Mouse (Mus musculus) heart, embryonic 14.5 days (tissue): ENCODE measurements at regions not wholly inside any gene's neighbourhood (a gene's known extent, or its start where the extent isn't known, plus 50 kb on each side); places are given as distances from the start of the nearest gene placed in this dataset.

Experiments
- ATAC-seq: fragments of 200-750 bp; cut with Nextera tagmentation; 2 replicates; pipeline ENCODE4 v1.8.0; 2017; ENCODE audit warnings: low read depth, moderate TSS enrichment; ENCODE audit not compliant: insufficient number of reproducible peaks, insufficient read depth, low FRiP score
- H3K27ac ChIP-seq, 2 experiments: fragments of 200-500 bp in 1 of 2; fragments of 300-500 bp in 1 of 2; sonication (generic) in 1 of 2; replicated peaks in 1 of 2; 2 replicates each; pipeline ENCODE4 v1.5.1; 2012 to 2014; ENCODE audit warnings: low read depth in 2 of 2, low read length in 2 of 2, control low read depth in 1 of 2, mild to moderate bottlenecking in 1 of 2, mixed read lengths in 1 of 2; ENCODE audit not compliant: control insufficient read depth in 1 of 2, insufficient read depth in 1 of 2
- H3K27me3 ChIP-seq: fragments of 300-500 bp; sonication (generic); 2 replicates; pipeline ENCODE4 v1.6.1; 2014; ENCODE audit warnings: mild to moderate bottlenecking, low read length, control low read depth; ENCODE audit not compliant: control insufficient read depth, insufficient read depth
- H3K36me3 ChIP-seq: fragments of 300-500 bp; sonication (generic); 2 replicates; pipeline ENCODE4 v1.6.1; 2014; ENCODE audit warnings: mild to moderate bottlenecking, control low read depth, low read length, mixed read lengths; ENCODE audit not compliant: control insufficient read depth, insufficient read depth
- H3K4me1 ChIP-seq, 2 experiments: fragments of 200-500 bp in 1 of 2; fragments of 300-500 bp in 1 of 2; sonication (generic) in 1 of 2; 2 replicates each; pipeline ENCODE4 v1.6.1; 2012 to 2014; ENCODE audit warnings: low read length in 2 of 2, control low read depth in 1 of 2, mixed read lengths in 1 of 2; ENCODE audit not compliant: control insufficient read depth in 2 of 2, insufficient read depth in 2 of 2
- H3K4me2 ChIP-seq: fragments of 300-500 bp; sonication (generic); 2 replicates; pipeline ENCODE4 v1.6.1; 2014; ENCODE audit warnings: mild to moderate bottlenecking, low read length
- H3K4me3 ChIP-seq, 2 experiments: fragments of 200-500 bp in 1 of 2; fragments of 300-500 bp in 1 of 2; sonication (generic) in 1 of 2; 2 replicates each; pipeline ENCODE4 v1.5.1; 2012 to 2014; ENCODE audit warnings: low read length in 2 of 2, mild to moderate bottlenecking in 2 of 2, control low read depth in 1 of 2, low read depth in 1 of 2, moderate library complexity in 1 of 2; ENCODE audit not compliant: control insufficient read depth in 1 of 2, insufficient read depth in 1 of 2
- H3K9ac ChIP-seq: fragments of 300-500 bp; sonication (generic); 2 replicates; pipeline ENCODE4 v1.6.1; 2014; ENCODE audit warnings: mild to moderate bottlenecking, low read length
- H3K9me3 ChIP-seq: fragments of 300-500 bp; sonication (generic); 2 replicates; pipeline ENCODE4 v1.6.1; 2016; ENCODE audit warnings: low read length, control low read depth; ENCODE audit not compliant: control insufficient read depth
- WGBS: fragments of 180-500 bp; shearing (Covaris S2); extraction: QIAGEN DNeasy Blood & Tissue Kit; methylation state at CpG from one replicate; pipeline ENCODE4 v1.1.7; 2014; 5-methylcytosine and 5-hydroxymethylcytosine counted together

DNA sequence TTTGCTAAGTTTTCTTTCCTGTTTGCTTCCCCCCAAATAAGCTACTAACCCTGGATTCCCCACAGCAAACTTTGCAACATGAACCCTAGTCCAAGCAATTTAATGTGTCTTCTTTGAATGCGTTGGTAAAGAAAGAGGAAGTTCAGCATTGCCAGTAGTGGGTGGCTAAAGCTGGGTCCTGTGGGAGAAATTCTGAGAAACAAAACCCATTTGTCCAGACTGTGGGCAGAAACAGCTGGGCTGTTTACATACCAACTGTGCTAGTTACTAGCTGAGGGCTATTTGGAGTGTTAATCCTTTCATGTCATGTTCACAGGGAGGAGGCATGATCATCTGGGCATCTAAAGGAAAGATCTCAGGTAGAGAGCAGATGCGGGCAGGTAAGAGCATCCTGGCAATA, 51.8 kb upstream of the 1190002N15Rik start:
- ATAC-seq = no peak
- H3K9ac ChIP-seq = no peak overlapping the region
- 95% methylated on average over 2 of the region's 2 CpGs for WGBS
- H3K27me3 ChIP-seq = no peaks in the 10 kb centered on the region
- no peaks in the 10 kb centered on the region; a peak in 1 of 4 replicates for H3K4me1 ChIP-seq
- H3K4me2 ChIP-seq = no peak overlapping the region
- H3K9me3 ChIP-seq = no peaks in the 10 kb centered on the region
- H3K36me3 ChIP-seq = no peaks in the 10 kb centered on the region
- no peak overlapping the region for H3K27ac ChIP-seq
- H3K4me3 ChIP-seq = no peak overlapping the region

DNA sequence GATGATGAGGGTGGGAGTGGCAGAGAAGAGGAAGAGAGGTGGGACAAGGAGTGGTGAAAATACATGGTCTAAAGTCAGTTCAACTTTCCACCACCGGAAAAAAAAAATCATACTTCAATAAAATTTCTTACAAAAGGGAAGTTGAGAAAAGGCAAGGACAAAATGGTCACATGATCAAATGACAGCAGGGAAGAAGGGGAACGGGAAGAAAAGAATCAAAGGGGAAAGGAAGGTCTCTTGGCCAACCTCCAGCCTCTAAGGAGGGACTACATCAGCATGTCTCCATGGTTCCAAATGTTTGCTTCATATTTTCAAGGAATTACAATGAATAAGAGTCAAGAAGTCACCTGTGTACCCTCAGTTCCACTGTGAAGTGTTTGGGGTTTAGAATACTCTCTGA, 64.7 kb upstream of the Slc9a9 start:
- no peak overlapping the region for H3K9ac ChIP-seq
- H3K36me3 ChIP-seq = no peaks in the 10 kb centered on the region

DNA sequence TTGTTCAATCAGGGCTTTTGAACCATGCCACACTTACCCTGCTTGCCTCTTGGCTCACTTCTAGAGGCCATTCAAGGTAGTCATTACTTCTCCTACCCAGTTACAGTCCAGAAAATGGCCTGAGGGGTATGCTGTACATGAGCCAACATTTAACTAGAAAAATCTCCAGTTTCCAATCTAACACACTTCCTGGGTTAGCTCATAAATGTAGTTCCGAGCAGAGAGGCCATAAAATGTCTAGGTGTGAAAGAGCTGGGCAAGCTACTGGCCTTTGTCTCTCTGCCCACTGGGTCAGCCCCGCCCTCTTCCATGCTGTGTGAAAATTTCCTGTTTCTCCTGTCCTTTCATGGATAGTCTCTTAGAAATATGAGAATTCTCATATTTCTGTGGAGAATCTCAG, 63.3 kb upstream of the Slc9a9 start:
- Histone ChIP-seq H3K27me3 (no peaks in the 10 kb centered on the region), H3K4me2 (no peak overlapping the region), H3K4me1 (no peaks in the 10 kb centered on the region; a peak in 1 of 4 replicates), H3K9ac (no peak overlapping the region), H3K36me3 (no peaks in the 10 kb centered on the region), H3K9me3 (no peaks in the 10 kb centered on the region), H3K27ac (no peak overlapping the region), H3K4me3 (no peak overlapping the region)
- no peak for ATAC-seq
- 66% methylated on average over 2 of the region's 2 CpGs for WGBS

More for the DNA sequence above, 64.7 kb upstream of the Slc9a9 start:
- ATAC-seq = no peak
- Histone ChIP-seq H3K4me2 (no peak overlapping the region), H3K4me3 (no peak overlapping the region), H3K9me3 (no peaks in the 10 kb centered on the region), H3K4me1 (no peaks in the 10 kb centered on the region; a peak in 1 of 4 replicates), H3K27me3 (no peaks in the 10 kb centered on the region), H3K27ac (no peak overlapping the region)
- 86% methylated on average over 2 of the region's 2 CpGs for WGBS

DNA sequence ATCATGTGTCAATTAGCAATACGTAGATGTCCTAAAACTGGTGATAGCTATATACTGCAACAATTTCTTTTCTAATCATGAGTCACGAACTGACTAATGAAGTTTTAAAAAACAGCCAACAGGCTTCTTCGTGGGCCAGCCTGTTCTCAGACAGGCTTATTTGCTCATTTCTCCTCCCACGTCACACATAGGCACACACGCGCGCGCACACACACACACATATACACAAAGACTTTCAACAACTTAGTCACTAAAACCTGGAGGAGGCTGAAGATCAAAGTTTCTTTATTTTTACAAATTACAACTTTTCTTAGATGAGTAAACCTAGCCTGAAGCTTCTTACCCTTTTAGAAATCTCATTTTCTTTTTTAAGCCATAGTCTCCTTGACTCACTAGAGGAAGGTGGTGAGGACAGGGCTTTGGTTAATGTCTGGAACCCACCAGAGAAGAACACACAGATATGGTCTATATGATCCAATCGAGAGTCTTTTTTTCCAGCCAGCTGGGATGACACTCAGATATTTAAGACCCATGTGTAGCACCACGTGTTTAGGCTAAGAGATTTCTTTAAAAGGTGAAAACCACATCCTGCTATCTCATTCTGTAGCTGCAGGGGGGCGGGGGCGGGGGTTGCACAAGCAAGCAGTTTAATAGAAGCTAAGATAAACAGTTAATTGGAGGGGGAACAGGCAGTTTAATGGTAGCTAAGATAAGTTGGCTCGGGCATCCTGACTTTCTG, 62.5 kb upstream of the Slc9a9 start:
- 75% methylated on average over 13 of the region's 13 CpGs for WGBS
- Histone ChIP-seq H3K27ac (no peak overlapping the region), H3K4me3 (no peak overlapping the region), H3K4me1 (no peaks in the 10 kb centered on the region; a peak in 1 of 4 replicates), H3K9ac (no peak overlapping the region), H3K9me3 (no peaks in the 10 kb centered on the region), H3K27me3 (no peaks in the 10 kb centered on the region), H3K4me2 (no peak overlapping the region), H3K36me3 (no peaks in the 10 kb centered on the region)
- ATAC-seq = no peak

DNA sequence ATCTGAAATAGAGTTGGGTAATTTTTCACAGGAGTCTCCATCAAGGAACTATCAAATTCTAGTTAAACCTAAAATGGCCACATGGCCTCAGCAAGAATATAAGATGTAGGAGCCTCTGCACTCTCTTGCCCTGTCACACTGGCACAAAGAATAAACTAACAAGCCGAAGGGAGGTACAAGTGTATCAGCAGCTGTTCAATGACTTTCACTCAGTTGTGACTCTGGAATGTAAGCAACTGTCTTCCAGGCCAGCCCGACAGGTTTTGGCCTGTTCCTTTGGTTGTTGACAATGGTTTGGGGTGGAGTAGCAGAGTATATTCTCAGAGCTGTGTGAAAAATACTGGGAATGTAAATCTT, 62.0 kb upstream of the Slc9a9 start:
- Histone ChIP-seq H3K9me3 (no peaks in the 10 kb centered on the region), H3K27me3 (no peaks in the 10 kb centered on the region), H3K4me3 (no peak overlapping the region), H3K36me3 (no peaks in the 10 kb centered on the region), H3K4me1 (no peaks in the 10 kb centered on the region; a peak in 1 of 4 replicates), H3K9ac (no peak overlapping the region), H3K27ac (no peak overlapping the region), H3K4me2 (no peak overlapping the region)
- no peak for ATAC-seq
- whole genome bisulfite sequencing = 49% methylated on average over 2 of the region's 2 CpGs

DNA sequence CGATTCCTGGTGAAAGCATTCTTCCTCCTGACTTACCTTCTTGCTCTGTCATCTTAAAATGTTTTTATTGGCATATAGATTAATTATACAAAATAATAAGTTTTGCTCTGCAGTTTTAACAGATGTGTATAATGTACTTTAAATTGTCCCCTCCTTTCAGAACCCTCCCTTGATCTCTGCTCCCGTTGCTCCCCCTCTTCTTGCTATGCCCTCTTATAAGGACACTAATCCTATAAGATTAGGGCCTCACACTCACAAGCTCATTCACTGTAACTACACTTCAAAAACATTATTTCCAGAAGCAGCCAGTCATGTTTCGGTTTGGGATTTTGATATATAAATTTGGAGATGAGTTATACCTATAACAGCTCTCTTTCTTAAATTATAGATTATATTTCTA, 59.6 kb upstream of the Slc9a9 start:
- 60% methylated on average over 3 of the region's 3 CpGs for WGBS
- no peaks in the 10 kb centered on the region for H3K36me3 ChIP-seq
- no peak for ATAC-seq

DNA sequence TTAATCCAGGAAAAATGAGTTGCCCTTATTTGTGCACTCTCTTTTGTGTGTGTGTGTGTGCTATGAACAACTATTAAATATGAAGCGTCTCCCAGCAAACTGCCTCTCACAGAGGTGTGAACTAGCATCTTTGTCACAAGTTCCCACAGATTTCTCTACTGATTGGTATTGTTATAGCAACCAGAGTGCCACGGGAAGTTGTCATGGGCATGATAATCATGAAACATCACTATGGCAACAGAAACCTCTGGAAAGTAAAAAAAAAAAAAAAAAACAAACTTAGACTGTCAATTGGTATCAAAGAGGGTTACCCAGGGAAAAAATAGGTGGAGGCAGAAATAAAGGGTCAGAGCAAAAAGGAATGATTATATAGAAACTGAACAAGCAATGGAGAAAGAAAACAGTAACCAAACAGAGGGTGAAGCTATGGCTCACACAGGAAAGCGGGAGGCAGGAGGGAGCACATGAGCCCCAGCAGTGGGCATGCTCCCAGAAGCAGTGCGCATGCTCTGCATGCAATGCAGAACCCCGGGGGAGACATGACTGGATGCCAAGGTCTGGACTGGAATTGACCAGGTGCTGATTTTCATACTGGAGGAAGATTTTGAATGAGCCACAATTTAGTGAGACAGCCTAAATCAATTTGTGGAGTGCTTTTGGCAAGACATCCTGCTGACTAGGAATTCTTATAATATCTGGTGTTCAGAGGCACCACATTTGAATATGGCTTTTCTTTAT, 58.9 kb upstream of the Slc9a9 start:
- Histone ChIP-seq H3K9ac (no peak overlapping the region), H3K4me3 (no peak overlapping the region), H3K27me3 (no peaks in the 10 kb centered on the region), H3K4me1 (peaks cover 2 to 13% of the 10 kb centered on the region in 2 experiments; a peak in 2 of 4 replicates), H3K9me3 (no peaks in the 10 kb centered on the region), H3K36me3 (no peaks in the 10 kb centered on the region), H3K27ac (no peak overlapping the region), H3K4me2 (no peak overlapping the region)
- 73% methylated on average over 5 of the region's 5 CpGs for whole genome bisulfite sequencing
- no peak for ATAC-seq

More for the DNA sequence above, 59.6 kb upstream of the Slc9a9 start:
- no peaks in the 10 kb centered on the region for H3K27me3 ChIP-seq
- H3K4me2 ChIP-seq = no peak overlapping the region
- no peak overlapping the region for H3K27ac ChIP-seq
- no peak overlapping the region for H3K4me3 ChIP-seq
- peaks cover under 1 to 6% of the 10 kb centered on the region in 2 experiments; a peak in 2 of 4 replicates for H3K4me1 ChIP-seq
- H3K9ac ChIP-seq = no peak overlapping the region
- no peaks in the 10 kb centered on the region for H3K9me3 ChIP-seq
